ENCODE assay signal across 8 mouse cellular contexts in the genomic region with DNA sequence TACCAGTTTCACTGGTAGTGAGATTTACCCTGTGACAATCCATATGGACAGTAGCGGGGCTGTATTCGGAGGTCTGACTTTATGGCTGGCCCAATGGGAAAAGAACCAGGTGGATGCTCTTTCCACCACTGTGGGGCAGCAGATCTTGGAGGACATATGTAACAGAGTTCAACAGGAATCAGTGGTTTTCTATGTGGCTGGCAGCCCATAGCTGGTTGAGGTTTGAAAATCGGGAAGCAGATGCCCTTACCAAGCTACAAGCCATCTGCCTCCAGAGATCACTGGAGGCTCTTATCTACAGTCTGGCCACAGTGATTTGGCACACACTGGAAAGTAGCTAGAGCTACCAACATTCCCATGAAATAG. TPM values are rescaled to one million over a fixed set of nuclear protein-coding genes. Genes with fewer than 3 reads are reported as not detected.
A peak's percentile ranks its signal among the peaks of the same experiment; 100 is the strongest.
DNase-seq lines count a peak whose midpoint lies in the region; ATAC-seq and TF ChIP-seq lines count a peak whose summit lies in the region.

No protein-coding gene starts in this region.

- no peak for TF ChIP-seq POLR2A in heart, adult 2 months (IDR thresholded peaks at IDR 0.05; ENCODE audit: insufficient read depth, low read depth, low read length)

- H3K79me2 ChIP-seq in heart, adult 2 months (replicated peaks; ENCODE audit: control insufficient read depth, insufficient read depth, low read length): no peaks in the 10 kb centered on the region

- no peaks in the 10 kb centered on the region for H3K27me3 ChIP-seq in heart, adult 2 months (ENCODE audit: control insufficient read depth, insufficient read depth, low read length)
- no peaks in the 10 kb centered on the region for H3K27me3 ChIP-seq in neural tube, embryonic 11.5 days (ENCODE audit: control insufficient read depth, insufficient read depth, low read length)
- H3K27me3 ChIP-seq in liver, embryonic 14.5 days (ENCODE audit: control insufficient read depth, insufficient read depth, low read length): no peaks in the 10 kb centered on the region

- H3K4me3 ChIP-seq in heart, adult 2 months: peak overlapping the region; percentile 46; the same call in 1 of the 2 replicates
- no peak overlapping the region for H3K4me3 ChIP-seq in neural tube, embryonic 11.5 days (ENCODE audit: low read depth, low read length)
- H3K4me3 ChIP-seq in liver, embryonic 14.5 days (ENCODE audit: insufficient read depth in 1 of 2, low read depth in 2 of 2, low read length in 2 of 2): peak overlapping the region; percentile 53 to 75; a peak in 3 of 4 replicates

- H3K36me3 ChIP-seq in heart, adult 2 months (ENCODE audit: control insufficient read depth, insufficient read depth, low read length): no peaks in the 10 kb centered on the region
- H3K36me3 ChIP-seq in neural tube, embryonic 11.5 days (ENCODE audit: control insufficient read depth, insufficient read depth, low read length): no peaks in the 10 kb centered on the region
- H3K36me3 ChIP-seq in liver, embryonic 14.5 days (replicated peaks; ENCODE audit: control insufficient read depth, insufficient read depth, low read depth): no peaks in the 10 kb centered on the region

- H3K9ac ChIP-seq in heart, adult 2 months (ENCODE audit: low read depth, low read length): peak overlapping the region; percentile 7; the same call in 1 of the 2 replicates
- no peak overlapping the region for H3K9ac ChIP-seq in neural tube, embryonic 11.5 days (ENCODE audit: low read length)
- no peak overlapping the region for H3K9ac ChIP-seq in liver, embryonic 14.5 days (replicated peaks)

- 0 out of 2 replicates have a peak, but pooled peaks cover 1% of the 10 kb centered on the region for H3K4me1 ChIP-seq in heart, adult 2 months (ENCODE audit: control insufficient read depth, insufficient read depth, low read length)
- H3K4me1 ChIP-seq in neural tube, embryonic 11.5 days (ENCODE audit: control insufficient read depth, insufficient read depth, low read length): no peaks in the 10 kb centered on the region
- peaks cover 31 to 47% of the 10 kb centered on the region in 2 experiments for H3K4me1 ChIP-seq in liver, embryonic 14.5 days (replicated peaks; ENCODE audit: control insufficient read depth in 2 of 2, insufficient read depth in 2 of 2, low read length in 1 of 2)

- no peak for DNase-seq in heart, adult 2 months
- DNase-seq in heart, postnatal 4 days: no peak
- no peak for DNase-seq in neural tube, embryonic 11.5 days (ENCODE audit: low spot score)
- no peak for DNase-seq in neural tube, embryonic 10.5 days (ENCODE audit: extremely low spot score, low spot score)
- DNase-seq in liver, embryonic 14.5 days (ENCODE audit: low read depth in 3 of 3, low spot score in 3 of 3): no peak
- DNase-seq in cerebellum, postnatal 10 days: no peak
- DNase-seq in cerebellum, adult 18-20 months: no peak
- DNase-seq in left cerebral cortex, adult 9 months (ENCODE audit: low spot score in 2 of 2): no peak

- ATAC-seq in neural tube, embryonic 11.5 days (ENCODE audit: insufficient read depth, low FRiP score, low TSS enrichment): no peak
- no peak for ATAC-seq in liver, embryonic 14.5 days (ENCODE audit: insufficient read depth)

- H3K9me3 ChIP-seq in neural tube, embryonic 11.5 days (ENCODE audit: control insufficient read depth, low read length): no peaks in the 10 kb centered on the region
- H3K9me3 ChIP-seq in liver, embryonic 14.5 days (ENCODE audit: control insufficient read depth, low read length): no peaks in the 10 kb centered on the region

- no peak for TF ChIP-seq EP300 in heart, adult 2 months (IDR thresholded peaks at IDR 0.05; ENCODE audit: insufficient read depth, low read depth, low read length)
- no peak for TF ChIP-seq EP300 in liver, embryonic 14.5 days (IDR thresholded peaks at IDR 0.05; ENCODE audit: low read depth)

- peak; percentile 40 for TF ChIP-seq CTCF in heart, adult 2 months (IDR thresholded peaks at IDR 0.05)
- TF ChIP-seq CTCF in liver, embryonic 14.5 days (IDR thresholded peaks at IDR 0.05; ENCODE audit: low read depth): no peak

- peak overlapping the region; percentile 67 for H3K27ac ChIP-seq in heart, adult 2 months
- no peak overlapping the region for H3K27ac ChIP-seq in neural tube, embryonic 11.5 days (ENCODE audit: low read depth, low read length)
- no peak overlapping the region for H3K27ac ChIP-seq in liver, embryonic 14.5 days

- intact Hi-C loops in heart, adult 2 months (cut with DNase I): loop anchor here (1.0 to 2.0 kb wide), 2 partner anchors 77 to 131 kb away; no protein-coding TSS in a partner anchor

- H3K4me2 ChIP-seq in neural tube, embryonic 11.5 days (ENCODE audit: low read depth): peak overlapping the region; percentile 58; the same call in 1 of the 2 replicates
- peak overlapping the region; percentile 86 for H3K4me2 ChIP-seq in liver, embryonic 14.5 days (ENCODE audit: low read depth)

- WGBS in heart, adult 2 months: 0% methylated on average over 3 of the region's 3 CpGs
- 16% methylated on average over 3 of the region's 3 CpGs for WGBS in neural tube, embryonic 11.5 days
- 0% methylated on average over 3 of the region's 3 CpGs for WGBS in liver, embryonic 14.5 days (ENCODE audit: insufficient replicate concordance)

RNA-seq across cellular contexts. Expression of a gene that starts 25.0 kb away (rescaled TPM):
- 10 to 100 TPM; 55.7 to 56.9 TPM for total RNA-seq in heart, adult 2 months (2021)
- 25.6 and 38.1 TPM in 2 replicates for polyA plus RNA-seq in heart, adult 2 months (2012; rRNA removed)
- 10 to 100 TPM; 89.9 to 99.9 TPM for total RNA-seq in heart, postnatal 4 days (2021)
- polyA plus RNA-seq in neural tube, embryonic 11.5 days (2014; fragmentation: Nextera tagmentation; extraction: Ambion mirVana): 38.4 and 47.3 TPM in 2 replicates
- polyA plus RNA-seq in liver, embryonic 14.5 days (2012; rRNA removed): 14.8 and 20.7 TPM in 2 replicates
- 14.7 and 18.9 TPM in 2 replicates for polyA plus RNA-seq in liver, embryonic 14.5 days (2014; fragmentation: Nextera tagmentation; extraction: Ambion mirVana)

RNA-seq across cellular contexts. Expression of a gene that starts 31.0 kb away (rescaled TPM):
- under 1 TPM in 1 of 2 experiments, not detected in 1; 0.70 TPM for total RNA-seq in heart, adult 2 months (2021)
- polyA plus RNA-seq in heart, adult 2 months (2012; rRNA removed): 0.12 and 0.41 TPM in 2 replicates
- total RNA-seq in heart, postnatal 4 days (2021): under 1 TPM; 0.45 to 0.95 TPM
- 4.2 and 6.7 TPM in 2 replicates for polyA plus RNA-seq in neural tube, embryonic 11.5 days (2014; fragmentation: Nextera tagmentation; extraction: Ambion mirVana)
- polyA plus RNA-seq in liver, embryonic 14.5 days (2012; rRNA removed): 0.25 and 0.48 TPM in 2 replicates
- polyA plus RNA-seq in liver, embryonic 14.5 days (2014; fragmentation: Nextera tagmentation; extraction: Ambion mirVana): 0.85 and 1.00 TPM in 2 replicates

RNA-seq across cellular contexts. Expression of a gene that starts 43.3 kb away (rescaled TPM):
- total RNA-seq in heart, adult 2 months (2021): 1,000 to 10,000 TPM; 1,555 to 1,819 TPM
- polyA plus RNA-seq in heart, adult 2 months (2012; rRNA removed): 526 and 770 TPM in 2 replicates
- total RNA-seq in heart, postnatal 4 days (2021): 1,000 to 10,000 TPM; 1,091 to 1,121 TPM
- polyA plus RNA-seq in neural tube, embryonic 11.5 days (2014; fragmentation: Nextera tagmentation; extraction: Ambion mirVana): 654 and 724 TPM in 2 replicates
- 53.0 and 150 TPM in 2 replicates for polyA plus RNA-seq in liver, embryonic 14.5 days (2012; rRNA removed)
- 493 and 495 TPM in 2 replicates for polyA plus RNA-seq in liver, embryonic 14.5 days (2014; fragmentation: Nextera tagmentation; extraction: Ambion mirVana)

RNA-seq across cellular contexts. Expression of a gene that starts 49.4 kb away (rescaled TPM):
- total RNA-seq in heart, adult 2 months (2021): 10 to 100 TPM; 45.9 to 55.0 TPM
- 4.9 and 10.8 TPM in 2 replicates for polyA plus RNA-seq in heart, adult 2 months (2012; rRNA removed)
- total RNA-seq in heart, postnatal 4 days (2021): 10 to 100 TPM; 62.3 to 65.8 TPM
- 46.8 and 51.7 TPM in 2 replicates for polyA plus RNA-seq in neural tube, embryonic 11.5 days (2014; fragmentation: Nextera tagmentation; extraction: Ambion mirVana)
- polyA plus RNA-seq in liver, embryonic 14.5 days (2012; rRNA removed): 7.3 and 12.9 TPM in 2 replicates
- polyA plus RNA-seq in liver, embryonic 14.5 days (2014; fragmentation: Nextera tagmentation; extraction: Ambion mirVana): 13.3 and 17.3 TPM in 2 replicates
